Mouse (Mus musculus) lung, postnatal 0 days (tissue): Measurements from ENCODE around the gene Tagap1.
"Not testable (repeated sequence)": the region's sequence is repeated elsewhere in the genome, so short reads cannot be mapped to it uniquely, and the experiment has no call there.

Source experiments
- CTCF ChIP-seq: IDR thresholded peaks from 2 replicates; pipeline ENCODE4 v1.5.1; 2016; ENCODE audit warnings: antibody characterized with exemption, mild to moderate bottlenecking
- EP300 ChIP-seq: IDR thresholded peaks from 2 replicates; pipeline ENCODE4 v1.6.1; 2016; ENCODE audit warnings: antibody characterized with exemption, mild to moderate bottlenecking, control low read depth

DNA sequence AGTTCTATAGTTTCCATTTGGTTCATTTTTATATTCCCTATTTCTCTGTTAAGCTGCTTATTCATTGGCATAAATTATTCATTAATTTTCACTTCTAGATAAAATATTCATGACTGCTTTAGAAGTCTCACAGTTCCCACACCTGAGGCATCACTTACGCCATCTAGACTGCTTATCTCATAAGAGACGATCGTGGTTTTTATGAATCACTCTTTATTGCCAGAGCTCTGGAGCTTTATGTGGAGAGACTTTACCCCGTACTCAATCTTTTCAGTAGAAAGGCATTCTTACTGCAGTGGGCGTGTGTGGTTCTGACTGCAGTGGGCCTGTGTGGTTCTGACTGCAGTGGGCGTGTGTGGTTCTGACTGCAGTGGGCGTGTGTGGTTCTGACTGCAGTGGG is 29.3 kb downstream of the Tagap1 start:
- not testable (repeated sequence) for TF ChIP-seq CTCF, EP300
